Mouse (Mus musculus): ENCODE results near the gene 1700016D06Rik. TPM values are rescaled to one million over a fixed set of nuclear protein-coding genes. Genes with fewer than 3 reads are reported as not detected.

1700016D06Rik gene
- polyA plus RNA-seq, 1 experiment: not detected

GRCm38 (mm10) chr8:11640606-11641005 is 60.3 kb downstream of the 1700016D06Rik start:
- TF ChIP-seq POLR2A (IDR thresholded peaks at IDR 0.05; ENCODE audit: low read depth, low read length) (no peak), CTCF (IDR thresholded peaks at IDR 0.05; ENCODE audit: borderline replicate concordance, insufficient read depth, low read length) (no peak)
- no peaks in the 10 kb centered on the region for H3K4me1 ChIP-seq (ENCODE audit: control insufficient read depth, insufficient read depth, low read length)
- no peak overlapping the region for H3K27ac ChIP-seq (ENCODE audit: insufficient read depth, low read length)
- H3K4me3 ChIP-seq (ENCODE audit: insufficient read depth, low read length): no peak overlapping the region

GRCm38 (mm10) chr8:11637531-11637930 is 63.3 kb downstream of the 1700016D06Rik start:
- no peak for TF ChIP-seq POLR2A (IDR thresholded peaks at IDR 0.05; ENCODE audit: low read depth, low read length)
- no peak for TF ChIP-seq CTCF (IDR thresholded peaks at IDR 0.05; ENCODE audit: borderline replicate concordance, insufficient read depth, low read length)
- Histone ChIP-seq H3K4me3 (ENCODE audit: insufficient read depth, low read length) (no peak overlapping the region), H3K27ac (ENCODE audit: insufficient read depth, low read length) (no peak overlapping the region), H3K4me1 (ENCODE audit: control insufficient read depth, insufficient read depth, low read length) (peaks cover 3% of the 10 kb centered on the region)

- Histone ChIP-seq H3K4me1 (ENCODE audit: control insufficient read depth, insufficient read depth, low read length) (peaks cover 5% of the 10 kb centered on the region), H3K27ac (ENCODE audit: insufficient read depth, low read length) (peak overlapping the region; percentile 64), H3K4me3 (ENCODE audit: insufficient read depth, low read length) (peak overlapping the region; percentile 31)
- TF ChIP-seq CTCF (IDR thresholded peaks at IDR 0.05; ENCODE audit: borderline replicate concordance, insufficient read depth, low read length) (no peak), POLR2A (IDR thresholded peaks at IDR 0.05; ENCODE audit: low read depth, low read length) (no peak; the same call in 1 of the 2 replicates)
These were observed 64.4 kb downstream of the 1700016D06Rik start for GRCm38 (mm10) chr8:11636324-11637057.

GRCm38 (mm10) chr8:11635611-11636081 is 65.2 kb downstream of the 1700016D06Rik start, which contains the start of gene Ankrd10:
Gene Ankrd10 (minus strand): TSS chr8:11635757.
- peak; percentile 98 for TF ChIP-seq POLR2A (IDR thresholded peaks at IDR 0.05; ENCODE audit: low read depth, low read length)
- TF ChIP-seq CTCF (IDR thresholded peaks at IDR 0.05; ENCODE audit: borderline replicate concordance, insufficient read depth, low read length): no peak
- H3K4me3 ChIP-seq (ENCODE audit: insufficient read depth, low read length): peak within 1 kb of the TSS; percentile 98
- peaks cover 5% of the 10 kb centered on the region for H3K4me1 ChIP-seq (ENCODE audit: control insufficient read depth, insufficient read depth, low read length)
- peak within 1 kb of the TSS; percentile 77 for H3K27ac ChIP-seq (ENCODE audit: insufficient read depth, low read length)

- Histone ChIP-seq H3K27ac (ENCODE audit: insufficient read depth, low read length) (peak overlapping the region; percentile 77), H3K4me3 (ENCODE audit: insufficient read depth, low read length) (peak overlapping the region; percentile 98), H3K4me1 (ENCODE audit: control insufficient read depth, insufficient read depth, low read length) (peaks cover 5% of the 10 kb centered on the region)
- TF ChIP-seq POLR2A (IDR thresholded peaks at IDR 0.05; ENCODE audit: low read depth, low read length) (peak; percentile 31), CTCF (IDR thresholded peaks at IDR 0.05; ENCODE audit: borderline replicate concordance, insufficient read depth, low read length) (no peak)
These were observed 65.8 kb downstream of the 1700016D06Rik start for GRCm38 (mm10) chr8:11635012-11635577.

- peak overlapping the region; percentile 15 for H3K27ac ChIP-seq (ENCODE audit: insufficient read depth, low read length)
- peak overlapping the region; percentile 98 for H3K4me3 ChIP-seq (ENCODE audit: insufficient read depth, low read length)
- TF ChIP-seq CTCF (IDR thresholded peaks at IDR 0.05; ENCODE audit: borderline replicate concordance, insufficient read depth, low read length) (no peak), POLR2A (IDR thresholded peaks at IDR 0.05; ENCODE audit: low read depth, low read length) (no peak)
- H3K4me1 ChIP-seq (ENCODE audit: control insufficient read depth, insufficient read depth, low read length): peaks cover 5% of the 10 kb centered on the region
These were observed 66.4 kb downstream of the 1700016D06Rik start for GRCm38 (mm10) chr8:11634331-11635011.

GRCm38 (mm10) chr8:11633414-11633813 is 67.4 kb downstream of the 1700016D06Rik start:
- peak overlapping the region; percentile 41 for H3K27ac ChIP-seq (ENCODE audit: insufficient read depth, low read length)

GRCm38 (mm10) chr8:11632406-11632805 is 68.5 kb downstream of the 1700016D06Rik start:
- Histone ChIP-seq H3K4me3 (ENCODE audit: insufficient read depth, low read length) (peak overlapping the region; percentile 27), H3K4me1 (ENCODE audit: control insufficient read depth, insufficient read depth, low read length) (peaks cover 5% of the 10 kb centered on the region), H3K27ac (ENCODE audit: insufficient read depth, low read length) (peak overlapping the region; percentile 14)
- TF ChIP-seq POLR2A (IDR thresholded peaks at IDR 0.05; ENCODE audit: low read depth, low read length) (no peak), CTCF (IDR thresholded peaks at IDR 0.05; ENCODE audit: borderline replicate concordance, insufficient read depth, low read length) (no peak)

More at GRCm38 (mm10) chr8:11633414-11633813, 67.4 kb downstream of the 1700016D06Rik start:
- TF ChIP-seq POLR2A (IDR thresholded peaks at IDR 0.05; ENCODE audit: low read depth, low read length) (no peak), CTCF (IDR thresholded peaks at IDR 0.05; ENCODE audit: borderline replicate concordance, insufficient read depth, low read length) (no peak)
- H3K4me1 ChIP-seq (ENCODE audit: control insufficient read depth, insufficient read depth, low read length): peaks cover 5% of the 10 kb centered on the region
- H3K4me3 ChIP-seq (ENCODE audit: insufficient read depth, low read length): peak overlapping the region; percentile 98

GRCm38 (mm10) chr8:11629206-11629605 is 71.7 kb downstream of the 1700016D06Rik start:
- Histone ChIP-seq H3K4me1 (ENCODE audit: control insufficient read depth, insufficient read depth, low read length) (peaks cover 5% of the 10 kb centered on the region), H3K4me3 (ENCODE audit: insufficient read depth, low read length) (no peak overlapping the region), H3K27ac (ENCODE audit: insufficient read depth, low read length) (no peak overlapping the region)
- TF ChIP-seq POLR2A (IDR thresholded peaks at IDR 0.05; ENCODE audit: low read depth, low read length) (no peak), CTCF (IDR thresholded peaks at IDR 0.05; ENCODE audit: borderline replicate concordance, insufficient read depth, low read length) (no peak)
